Mouse (Mus musculus) myocyte (in vitro differentiated cells): ENCODE data around the gene Gm20388.

Experiments
- E2F4 ChIP-seq: IDR thresholded peaks from one replicate; pipeline ENCODE4 v1.6.1; 2011; ENCODE audit warnings: mild to moderate bottlenecking, control low read depth, moderate library complexity; ENCODE audit not compliant: insufficient read depth
- MAX ChIP-seq: IDR thresholded peaks from one replicate; pipeline ENCODE4 v1.6.1; 2011; ENCODE audit warnings: low read depth, mild to moderate bottlenecking, control low read depth
- MYOD1 ChIP-seq, 3 experiments: IDR thresholded peaks; one replicate each; pipeline ENCODE4 v1.6.1; 2011; ENCODE audit warnings: control low read depth in 2 of 3, low read depth in 2 of 3, mild to moderate bottlenecking in 2 of 3, moderate library complexity in 1 of 3; ENCODE audit not compliant: insufficient read length in 2 of 3, control insufficient read depth in 1 of 3
- POLR2A ChIP-seq: IDR thresholded peaks from one replicate; pipeline ENCODE4 v1.6.1; 2011; ENCODE audit warnings: low read depth, mild to moderate bottlenecking, control low read depth, moderate library complexity; ENCODE audit not compliant: insufficient read length
- POLR2AphosphoS2 ChIP-seq: IDR thresholded peaks from one replicate; pipeline ENCODE4 v1.6.1; 2011; ENCODE audit warnings: low read depth, control low read depth; ENCODE audit not compliant: insufficient read length
- SRF ChIP-seq: IDR thresholded peaks from one replicate; pipeline ENCODE4 v1.6.1; 2011; ENCODE audit warnings: low read depth; ENCODE audit not compliant: control insufficient read depth, insufficient read length

- TF ChIP-seq POLR2A: no peak
- no peak for TF ChIP-seq E2F4
- TF ChIP-seq SRF: no peak
- no peak for TF ChIP-seq MYOD1 (IDR thresholded peaks at IDR 0.05; ENCODE audit: control insufficient read depth in 1 of 3, insufficient read length in 2 of 3, low read depth in 2 of 3)
- no peak for TF ChIP-seq POLR2AphosphoS2
- no peak for TF ChIP-seq MAX
Observed at GRCm38 (mm10) chr8:121461192-121461591, 1550.6 kb downstream of the Gm20388 start.
